Mouse (Mus musculus) small intestine, adult 2 months (tissue): Measurements from ENCODE around the gene Gm36028.

ENCODE experiments used
- CTCF ChIP-seq: fragments of 200-500 bp; IDR thresholded peaks from 2 replicates; pipeline ENCODE4 v1.5.1; 2012; ENCODE audit warnings: low read depth, mild to moderate bottlenecking, control low read depth, inconsistent platforms, low read length, moderate library complexity, mixed read lengths; ENCODE audit not compliant: insufficient replicate concordance, insufficient read length; ENCODE audit errors: extremely low read depth
- POLR2A ChIP-seq: fragments of 200-500 bp; IDR thresholded peaks from 2 replicates; pipeline ENCODE4 v1.6.1; 2012; ENCODE audit warnings: low read depth, mild to moderate bottlenecking, control low read depth, inconsistent platforms, low read length, moderate library complexity

GRCm38 (mm10) chr16:37826286-37826685 is 34.7 kb downstream of the Gm36028 start:
- TF ChIP-seq CTCF (no peak), POLR2A (no peak)
